Mouse (Mus musculus) cerebellum, adult 8-10 months (tissue): Measurements from ENCODE around the gene Gpn1.
"Not testable (repeated sequence)": the region's sequence is repeated elsewhere in the genome, so short reads cannot be mapped to it uniquely, and the experiment has no call there.

Source experiments
- DNase-seq: peaks from one replicate; pipeline ENCODE4 v3.0.0; 2022

Gpn1 gene

DNA sequence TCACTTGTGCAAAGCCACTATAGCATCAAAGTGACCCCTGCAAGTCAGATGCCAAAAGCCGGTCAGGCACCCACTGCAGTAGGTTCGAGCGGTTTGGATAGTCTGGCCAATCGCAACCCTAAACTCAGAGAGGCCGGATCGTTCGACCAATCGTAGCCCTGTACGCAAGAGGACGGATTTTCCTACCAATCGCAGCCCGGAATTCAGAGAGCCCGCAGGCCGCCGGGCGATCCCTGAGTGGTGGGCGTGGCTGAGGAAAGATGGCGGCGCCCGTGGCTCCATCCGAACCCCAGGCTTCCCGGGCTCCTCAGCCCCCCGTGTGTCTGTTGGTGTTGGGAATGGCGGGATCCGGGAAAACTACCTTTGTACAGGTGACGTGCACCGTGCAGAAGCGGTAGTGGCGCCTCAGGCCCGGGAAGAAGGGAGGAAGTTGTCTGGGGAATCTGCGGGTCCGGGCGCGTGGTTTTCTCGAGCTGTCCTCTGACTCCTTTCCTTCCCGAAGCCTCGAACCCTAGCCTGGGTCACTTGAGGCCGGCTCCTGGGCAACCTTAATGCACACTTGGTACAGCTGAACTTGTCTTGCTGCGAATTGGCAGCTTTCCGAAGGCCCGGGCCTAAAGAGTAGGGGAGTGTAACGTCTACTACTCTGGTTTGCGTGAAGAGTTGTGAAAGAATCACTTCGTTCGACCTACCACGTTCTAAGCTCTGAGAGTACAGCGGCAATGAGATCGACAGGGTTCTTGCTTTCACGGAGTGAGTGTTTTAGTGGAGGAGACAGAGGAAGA lies at the start of gene Gpn1:
Gpn1 (plus strand) TSS at position 229 of the 785 bp plus-strand sequence.
- DNase-seq = peak; percentile 88

- no peak for DNase-seq
These were observed 43.2 kb upstream of the Gpn1 start for GRCm38 (mm10) chr5:31451336-31451735.

- DNase-seq = peak; percentile 82
These were observed 42.5 kb upstream of the Gpn1 start, which contains the start of gene Zfp512 for GRCm38 (mm10) chr5:31451878-31452561. Gene Zfp512, plus strand, starts transcription at chr5:31452431.

GRCm38 (mm10) chr5:31452562-31452878 lies 42.0 kb upstream of the Gpn1 start:
- no peak for DNase-seq

- no peak for DNase-seq
These were observed 41.6 kb upstream of the Gpn1 start for GRCm38 (mm10) chr5:31452886-31453410.

DNA sequence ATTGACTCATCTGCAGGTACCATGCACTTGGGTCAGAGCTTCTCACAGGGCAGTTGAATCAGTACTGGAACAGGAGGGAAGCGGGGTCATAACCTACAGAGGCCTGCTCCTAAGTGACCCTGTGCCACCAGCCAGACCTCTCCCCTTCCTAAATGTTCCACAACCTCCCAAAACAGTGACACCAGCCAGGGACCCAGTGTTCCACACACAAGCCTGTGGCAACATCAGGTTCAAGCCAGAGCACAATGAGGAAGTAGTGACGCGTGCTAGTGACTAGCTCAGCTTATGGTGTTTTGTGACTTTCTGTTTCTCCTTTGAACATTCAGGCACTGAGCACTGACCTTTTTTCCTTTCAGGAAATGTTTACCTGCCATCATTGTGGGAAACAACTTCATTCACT lies 26.7 kb upstream of the Gpn1 start:
- DNase-seq = no peak

- DNase-seq = no peak
These were observed 24.8 kb upstream of the Gpn1 start for GRCm38 (mm10) chr5:31469711-31470110.

GRCm38 (mm10) chr5:31470334-31470733 lies 24.2 kb upstream of the Gpn1 start:
- DNase-seq = no peak

DNA sequence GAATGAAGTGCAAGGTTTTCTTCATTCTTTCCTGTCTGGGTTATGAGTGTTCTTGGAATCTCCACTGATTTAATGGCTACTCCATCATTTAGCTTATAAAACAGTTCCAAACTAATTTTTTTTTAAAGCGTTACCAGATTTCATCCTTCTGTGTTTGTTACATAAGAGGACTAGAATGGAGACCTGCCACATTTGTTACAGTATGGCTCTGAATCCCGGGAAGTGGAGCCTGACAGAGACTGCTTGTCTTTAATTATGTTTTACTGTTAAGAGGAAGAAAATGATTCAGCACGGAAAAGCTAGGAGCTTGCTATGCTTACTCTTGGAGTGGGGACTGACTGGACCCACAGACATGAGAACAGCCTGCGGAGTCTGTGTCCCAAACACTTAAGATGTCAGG lies 14.0 kb upstream of the Gpn1 start:
- DNase-seq = no peak

GRCm38 (mm10) chr5:31485440-31485839 lies 9.1 kb upstream of the Gpn1 start, which contains the start of gene 4930548H24Rik:
Gene 4930548H24Rik, plus strand, starts transcription at chr5:31485740.
- DNase-seq = no peak

- no peak for DNase-seq
These were observed 6.7 kb upstream of the Gpn1 start for GRCm38 (mm10) chr5:31487889-31488288.

DNA sequence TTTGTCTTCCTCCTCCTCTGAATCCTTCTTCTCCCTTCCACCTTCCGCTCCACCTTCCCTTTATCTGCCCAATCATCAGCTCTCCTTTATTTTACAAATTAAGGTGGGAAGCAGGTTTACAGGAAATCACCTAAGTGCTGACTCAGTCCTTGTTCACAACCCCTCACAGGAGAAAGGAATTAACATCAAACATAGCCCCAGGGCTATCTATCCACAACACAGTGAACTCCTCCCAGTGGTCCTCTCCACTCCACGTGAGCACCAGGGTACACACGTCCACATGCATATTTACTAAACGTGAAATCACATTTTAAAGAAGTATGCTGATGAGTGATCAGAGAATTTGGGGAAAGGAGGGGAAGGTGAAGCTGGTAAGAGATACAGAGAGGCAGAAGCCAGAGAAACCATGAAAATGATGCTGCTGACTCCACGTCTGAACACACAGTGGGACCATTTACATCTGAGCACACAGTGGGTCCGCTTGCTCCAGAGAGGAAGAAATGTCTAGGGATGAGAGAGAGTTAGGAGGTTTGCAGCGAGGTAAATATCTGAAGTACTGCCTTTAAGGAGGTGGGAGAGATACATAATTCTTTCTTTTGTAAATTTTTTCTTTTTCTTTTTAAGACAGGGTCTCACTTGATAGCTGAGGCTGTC lies 5.3 kb upstream of the Gpn1 start:
- DNase-seq = no peak

DNA sequence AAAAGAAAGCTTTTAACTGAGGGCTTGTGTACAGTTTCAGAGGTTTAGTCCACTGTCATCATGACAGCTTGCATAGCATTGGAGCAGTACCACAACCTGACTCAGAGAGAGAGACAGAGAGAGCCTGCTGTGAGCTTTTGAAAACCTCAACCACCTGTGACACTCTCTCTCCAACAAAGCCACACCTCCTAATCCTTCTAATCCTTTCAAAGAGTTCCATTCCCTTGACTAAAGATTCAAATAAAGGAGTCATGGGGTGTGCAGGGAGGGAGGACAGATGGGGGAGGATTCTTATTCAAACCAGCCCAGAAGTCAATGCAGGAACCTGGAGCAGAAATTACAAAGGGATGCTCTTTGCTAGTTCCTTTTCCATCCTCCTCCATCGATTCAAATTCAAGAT lies 2.5 kb upstream of the Gpn1 start:
- DNase-seq = no peak

DNA sequence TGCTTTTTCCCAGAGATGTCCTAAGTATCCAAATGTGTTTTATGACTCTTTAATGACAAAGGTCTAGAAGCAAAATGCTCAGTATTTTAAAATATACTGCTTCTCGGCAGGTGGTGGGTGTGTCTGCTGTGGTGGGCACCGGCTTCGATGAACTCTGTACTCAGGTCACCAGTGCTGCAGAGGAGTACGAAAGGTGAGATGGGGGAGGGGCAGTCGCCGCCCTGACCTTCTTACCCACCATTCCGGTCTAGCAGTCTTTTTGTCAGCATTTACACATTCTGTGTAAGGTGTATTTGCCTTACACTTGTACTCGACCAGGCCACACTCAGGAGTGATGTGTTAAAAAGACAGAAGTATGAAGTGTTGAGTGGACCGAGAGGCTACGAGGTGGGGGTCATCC lies 10.3 kb downstream of the Gpn1 start:
- DNase-seq = no peak

GRCm38 (mm10) chr5:31512481-31512880 lies 17.9 kb downstream of the Gpn1 start:
- DNase-seq = no peak

DNA sequence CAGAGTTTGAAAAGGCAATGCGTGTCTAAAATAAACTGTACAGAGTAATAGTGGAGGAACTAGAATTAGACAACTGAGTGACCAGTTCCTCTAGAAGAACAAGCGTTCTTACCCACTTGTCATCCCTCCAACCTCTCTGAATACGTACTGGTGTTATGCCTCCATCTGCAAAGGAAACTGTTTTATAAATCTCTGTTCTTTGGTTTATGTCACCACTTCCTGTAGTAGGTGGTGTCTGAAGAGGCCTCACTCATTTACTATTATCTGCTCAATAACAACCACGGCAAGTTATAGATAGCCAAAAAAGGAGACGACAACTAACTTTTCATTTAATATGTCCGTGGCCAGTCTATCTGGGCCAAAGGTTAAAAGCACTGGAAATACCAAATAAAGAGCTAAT lies 26.0 kb downstream of the Gpn1 start:
- no peak for DNase-seq

- DNase-seq = peak; percentile 83
These were observed 32.0 kb downstream of the Gpn1 start, which contains the start of gene Slc4a1ap for GRCm38 (mm10) chr5:31526354-31527116. Gene Slc4a1ap, plus strand, starts transcription at chr5:31526995.

DNA sequence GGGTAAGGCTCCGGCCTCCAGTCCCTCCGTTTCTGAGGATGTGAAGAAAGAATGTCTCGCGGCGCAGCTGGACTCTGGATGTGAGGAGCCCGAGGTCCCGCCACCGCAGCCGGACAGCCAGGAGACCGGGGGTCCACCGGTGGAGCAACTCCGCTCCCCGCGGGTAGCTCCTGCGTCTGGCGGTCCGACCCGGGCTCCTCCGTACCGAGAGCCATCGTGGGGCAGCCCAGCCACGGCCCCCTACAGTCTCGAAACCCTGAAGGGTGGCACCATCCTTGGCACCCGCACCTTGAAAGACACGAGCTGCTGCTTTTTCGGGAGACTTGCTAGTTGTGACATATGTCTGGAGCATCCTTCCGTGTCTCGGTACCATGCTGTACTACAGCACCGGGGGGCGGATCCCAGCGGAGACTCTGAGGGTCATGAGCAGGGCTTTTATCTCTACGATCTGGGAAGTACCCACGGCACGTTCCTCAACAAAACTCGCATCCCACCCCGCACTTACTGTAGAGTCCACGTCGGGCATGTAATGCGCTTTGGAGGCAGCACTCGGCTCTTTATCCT lies 32.7 kb downstream of the Gpn1 start:
- no peak for DNase-seq

DNA sequence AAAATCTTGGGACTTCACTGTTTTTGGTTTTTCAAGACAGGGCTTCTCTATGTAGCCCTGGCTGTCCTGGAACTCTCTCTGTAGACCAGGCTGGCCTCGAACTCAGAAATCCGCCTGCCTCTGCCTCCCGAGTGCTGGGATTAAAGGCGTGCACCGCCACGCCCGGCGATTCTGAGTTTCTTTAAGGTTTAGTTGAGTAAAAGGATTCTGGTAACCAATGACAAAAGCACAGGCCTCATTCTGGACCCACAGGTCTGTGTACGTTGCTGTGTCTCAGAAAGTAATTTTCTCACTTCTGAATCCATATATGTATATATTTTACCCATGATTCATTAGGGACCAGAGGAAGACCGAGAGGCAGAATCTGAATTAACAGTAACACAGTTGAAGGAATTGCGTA lies 33.2 kb downstream of the Gpn1 start, which contains the start of gene Supt7l:
Supt7l (minus strand) TSS at position 101 of the 400 bp plus-strand sequence.
- DNase-seq = not testable (repeated sequence)

DNA sequence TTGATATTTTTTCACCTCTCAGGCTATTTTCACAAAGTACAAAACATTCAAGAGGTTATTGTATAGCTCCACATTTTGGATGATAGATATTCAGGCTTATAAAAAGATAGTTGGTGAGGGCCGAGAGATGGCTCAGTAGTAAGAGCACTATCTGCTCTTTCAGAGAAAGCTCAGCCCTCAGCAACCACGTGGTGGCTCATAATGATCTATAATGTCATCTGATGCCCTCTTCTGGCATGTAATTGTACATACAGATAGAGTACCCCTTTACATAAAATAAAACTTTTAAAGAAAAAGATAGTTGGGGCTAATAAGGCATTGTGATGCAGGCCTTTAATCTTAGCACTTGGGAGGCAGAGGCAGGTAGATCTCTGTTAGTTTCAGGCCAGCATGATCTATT lies 34.0 kb downstream of the Gpn1 start:
- DNase-seq = no peak

- no peak for DNase-seq
These were observed 40.7 kb downstream of the Gpn1 start for GRCm38 (mm10) chr5:31535228-31535627.

- no peak for DNase-seq
These were observed 64.9 kb downstream of the Gpn1 start for GRCm38 (mm10) chr5:31559401-31559800.
